Comparison of ENCODE assay signal across 22 mouse cellular contexts in the genomic region with DNA sequence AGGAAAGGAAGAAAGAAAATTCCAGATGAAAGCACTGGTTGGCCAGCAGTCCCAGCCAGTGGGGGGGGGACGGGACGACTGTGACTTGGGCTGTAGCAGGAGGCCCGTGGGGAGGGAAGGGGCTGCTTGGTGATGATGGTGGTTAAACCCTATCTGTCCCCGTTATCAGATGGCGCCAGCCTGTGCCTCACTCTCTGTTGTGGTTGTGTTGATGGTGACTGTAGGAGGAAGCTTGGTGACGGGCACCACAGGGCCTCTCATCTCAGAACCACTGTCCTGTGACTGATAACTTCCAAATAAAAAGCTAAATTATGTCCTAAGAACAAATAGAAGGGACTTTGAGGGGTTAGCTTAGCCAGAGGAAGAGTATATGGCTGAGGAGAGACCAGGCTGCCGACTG. TPM values are rescaled to one million over a fixed set of nuclear protein-coding genes. Genes with fewer than 3 reads are reported as not detected.
DNase-seq lines count a peak whose midpoint lies in the region; ATAC-seq and TF ChIP-seq lines count a peak whose summit lies in the region.
"Had no signal": no experiment of that assay in that cellular context is flagged by ENCODE, and none has a peak within 500 bp of the region (broad histone marks: within the 10 kb centered on the region; RNA-seq: fewer than 3 reads in every experiment).

No protein-coding gene starts in this region.

- no peaks in the 10 kb centered on the region for H3K9me3 ChIP-seq in ES-Bruce4 (replicated peaks; ENCODE audit: control insufficient read depth, insufficient read depth, low read length, poor library complexity, severe bottlenecking)
- no peaks in the 10 kb centered on the region for H3K9me3 ChIP-seq in heart, embryonic 10.5 days
- H3K9me3 ChIP-seq: limb, embryonic 13.5 days; midbrain, embryonic 10.5 days; neural tube, embryonic 13.5 days had no signal

- no peak overlapping the region for H3K9ac ChIP-seq in ES-Bruce4 (ENCODE audit: low read depth, poor library complexity, severe bottlenecking)
- no peak overlapping the region for H3K9ac ChIP-seq in heart, adult 2 months (ENCODE audit: low read depth, low read length)
- H3K9ac ChIP-seq: limb, embryonic 13.5 days; neural tube, embryonic 13.5 days had no signal

- H3K36me3 ChIP-seq in ES-Bruce4 (ENCODE audit: control insufficient read depth, insufficient read depth, low read length, poor library complexity, severe bottlenecking), result no peaks in the 10 kb centered on the region
- H3K36me3 ChIP-seq in heart, adult 2 months (ENCODE audit: control insufficient read depth, insufficient read depth, low read length), result no peaks in the 10 kb centered on the region
- no peaks in the 10 kb centered on the region for H3K36me3 ChIP-seq in heart, embryonic 10.5 days
- H3K36me3 ChIP-seq: limb, embryonic 13.5 days; midbrain, embryonic 10.5 days; neural tube, embryonic 13.5 days had no signal

- 18% methylated on average over 7 of the region's 7 CpGs for WGBS in bone marrow, adult 2 months
- WGBS in heart, adult 2 months, result 63% methylated on average over 7 of the region's 7 CpGs
- 57% methylated on average over 7 of the region's 7 CpGs for WGBS in heart, embryonic 10.5 days

- no peak for TF ChIP-seq CTCF in ES-Bruce4 (IDR thresholded peaks at IDR 0.05; ENCODE audit: low read depth, low read length)
- no peak for TF ChIP-seq CTCF in bone marrow, adult 2 months (IDR thresholded peaks at IDR 0.05; ENCODE audit: control insufficient read depth, insufficient read depth, low read length)
- no peak for TF ChIP-seq CTCF in heart, adult 2 months (IDR thresholded peaks at IDR 0.05)

- 0 out of 2 replicates have a peak overlapping the region, but pooled peaks have one; percentile 28 for H3K27ac ChIP-seq in ES-Bruce4 (ENCODE audit: insufficient read depth, low read length)
- H3K27ac ChIP-seq in bone marrow, adult 2 months (ENCODE audit: control insufficient read depth, insufficient read depth, low read depth, low read length, poor library complexity), result 0 out of 2 replicates have a peak overlapping the region, but pooled peaks have one; percentile 14
- H3K27ac ChIP-seq in heart, adult 2 months, result no peak overlapping the region
- no peak overlapping the region for H3K27ac ChIP-seq in heart, embryonic 10.5 days
- H3K27ac ChIP-seq: left cerebral cortex, adult 2 months; limb, embryonic 13.5 days; midbrain, embryonic 10.5 days; neural tube, embryonic 13.5 days had no signal

- H3K4me1 ChIP-seq in ES-Bruce4 (ENCODE audit: control insufficient read depth, insufficient read depth, low read length), result peaks cover 16% of the 10 kb centered on the region
- H3K4me1 ChIP-seq in bone marrow, adult 2 months (ENCODE audit: control insufficient read depth, insufficient read depth, low read length), result peaks cover 20% of the 10 kb centered on the region
- no peaks in the 10 kb centered on the region for H3K4me1 ChIP-seq in heart, adult 2 months (ENCODE audit: control insufficient read depth, insufficient read depth, low read length)
- peaks cover 40% of the 10 kb centered on the region for H3K4me1 ChIP-seq in heart, embryonic 10.5 days

- DNase-seq in liver, result peak; percentile 67
- DNase-seq in heart, adult 2 months, result no peak
- no peak for DNase-seq in heart, embryonic 10.5 days (ENCODE audit: low spot score)
- DNase-seq in spleen, adult 12 weeks (ENCODE audit: low spot score), result no peak
- DNase-seq in kidney, adult 9 months, result no peak
- DNase-seq: cerebellum, adult 2 months; gastrocnemius, postnatal 10 days; heart, postnatal 14 days; kidney, adult 18-20 months; kidney, postnatal 14 days; right cerebral cortex, postnatal 25 days had no signal

- peak; percentile 28; the same call in 1 of the 2 replicates for ATAC-seq in megakaryocyte, adult 5-6 weeks (ENCODE audit: poor library complexity, severe bottlenecking)
- ATAC-seq: hindbrain, embryonic 16.5 days; lung, postnatal 0 days had no signal

- H3K27me3 ChIP-seq in ES-Bruce4 (ENCODE audit: control insufficient read depth, insufficient read depth, low read length, poor library complexity, severe bottlenecking), result no peaks in the 10 kb centered on the region
- H3K27me3 ChIP-seq in heart, adult 2 months (ENCODE audit: control insufficient read depth, insufficient read depth, low read length), result no peaks in the 10 kb centered on the region
- H3K27me3 ChIP-seq in heart, embryonic 10.5 days (ENCODE audit: insufficient read depth, poor library complexity, severe bottlenecking), result no peaks in the 10 kb centered on the region
- H3K27me3 ChIP-seq: limb, embryonic 13.5 days; neural tube, embryonic 13.5 days had no signal

- H3K79me2 ChIP-seq in heart, adult 2 months (replicated peaks; ENCODE audit: control insufficient read depth, insufficient read depth, low read length), result no peaks in the 10 kb centered on the region

- TF ChIP-seq POLR2A in ES-Bruce4 (IDR thresholded peaks at IDR 0.05; ENCODE audit: insufficient read depth, low read length), result no peak
- TF ChIP-seq POLR2A in bone marrow, adult 2 months (IDR thresholded peaks at IDR 0.05; ENCODE audit: borderline replicate concordance, control insufficient read depth, low read depth, low read length), result no peak
- TF ChIP-seq POLR2A in heart, adult 2 months (IDR thresholded peaks at IDR 0.05; ENCODE audit: insufficient read depth, low read depth, low read length), result no peak

- no peak for TF ChIP-seq EP300 in ES-Bruce4 (IDR thresholded peaks at IDR 0.05; ENCODE audit: insufficient read depth, low read depth, low read length)
- no peak for TF ChIP-seq EP300 in heart, adult 2 months (IDR thresholded peaks at IDR 0.05; ENCODE audit: insufficient read depth, low read depth, low read length)

- intact Hi-C loops in heart, adult 2 months (cut with DNase I), result no loop called here

- no peak overlapping the region for H3K4me3 ChIP-seq in ES-Bruce4 (ENCODE audit: low read depth, low read length)
- H3K4me3 ChIP-seq in bone marrow, adult 2 months (replicated peaks; ENCODE audit: control insufficient read depth, low read depth, low read length), result no peak overlapping the region
- no peak overlapping the region for H3K4me3 ChIP-seq in heart, adult 2 months
- H3K4me3 ChIP-seq in heart, embryonic 10.5 days, result no peak overlapping the region
- H3K4me3 ChIP-seq: left cerebral cortex, adult 2 months; limb, embryonic 13.5 days; midbrain, embryonic 10.5 days; neural tube, embryonic 13.5 days had no signal

RNA-seq across cellular contexts. Expression of gene Ubxn11, which starts 3.7 kb away (rescaled TPM):
- polyA plus RNA-seq in ES-Bruce4 (2011; ENCODE audit: insufficient read depth, insufficient read length, low read depth, missing spikeins), result 10.4 and 11.6 TPM in 2 replicates
- polyA plus RNA-seq in bone marrow, adult 2 months (2011; ENCODE audit: insufficient read depth, insufficient read length, low replicate concordance, missing spikeins), result 3.3 and 13.7 TPM in 2 replicates
- total RNA-seq in megakaryocyte, adult 5-6 weeks (2015), result 0.89 and 1.8 TPM in 2 replicates
- total RNA-seq in megakaryocyte, adult 5-6 weeks (2017), result 1.7 and 2.9 TPM in 2 replicates
- 1 to 10 TPM; 1.6 to 2.1 TPM for total RNA-seq in heart, adult 2 months (2021)
- polyA plus RNA-seq in heart, adult 2 months (2012; rRNA removed), result 3.3 and 6.9 TPM in 2 replicates
- 2.6 and 2.9 TPM in 2 replicates for polyA plus RNA-seq in heart, embryonic 10.5 days (2016; fragmentation: Nextera tagmentation; extraction: Ambion mirVana)

RNA-seq across cellular contexts. Expression of gene Cd52, which starts 11.2 kb away (rescaled TPM):
- not detected in 2 replicates for polyA plus RNA-seq in ES-Bruce4 (2011; ENCODE audit: insufficient read depth, insufficient read length, low read depth, missing spikeins)
- 270 and 801 TPM in 2 replicates for polyA plus RNA-seq in bone marrow, adult 2 months (2011; ENCODE audit: insufficient read depth, insufficient read length, low replicate concordance, missing spikeins)
- total RNA-seq in megakaryocyte, adult 5-6 weeks (2015), result 2,426 and 2,524 TPM in 2 replicates
- 3,236 and 3,524 TPM in 2 replicates for total RNA-seq in megakaryocyte, adult 5-6 weeks (2017)
- total RNA-seq in heart, adult 2 months (2021), result 1 to 10 TPM; 4.1 to 5.8 TPM
- polyA plus RNA-seq in heart, adult 2 months (2012; rRNA removed), result 9.0 and 19.2 TPM in 2 replicates
- 1.7 and 4.2 TPM in 2 replicates for polyA plus RNA-seq in heart, embryonic 10.5 days (2016; fragmentation: Nextera tagmentation; extraction: Ambion mirVana)

RNA-seq across cellular contexts. Expression of gene Sh3bgrl3, which starts 22.5 kb away (rescaled TPM):
- polyA plus RNA-seq in ES-Bruce4 (2011; ENCODE audit: insufficient read depth, insufficient read length, low read depth, missing spikeins), result 105 and 106 TPM in 2 replicates
- 299 and 416 TPM in 2 replicates for polyA plus RNA-seq in bone marrow, adult 2 months (2011; ENCODE audit: insufficient read depth, insufficient read length, low replicate concordance, missing spikeins)
- total RNA-seq in megakaryocyte, adult 5-6 weeks (2015), result 1,305 and 1,385 TPM in 2 replicates
- 523 and 622 TPM in 2 replicates for total RNA-seq in megakaryocyte, adult 5-6 weeks (2017)
- 10 to 100 TPM; 34.3 to 45.7 TPM for total RNA-seq in heart, adult 2 months (2021)
- 98.9 and 139 TPM in 2 replicates for polyA plus RNA-seq in heart, adult 2 months (2012; rRNA removed)
- 188 and 243 TPM in 2 replicates for polyA plus RNA-seq in heart, embryonic 10.5 days (2016; fragmentation: Nextera tagmentation; extraction: Ambion mirVana)

RNA-seq across cellular contexts. Expression of gene Crybg2, which starts 45.5 kb away (rescaled TPM):
- polyA plus RNA-seq in ES-Bruce4 (2011; ENCODE audit: insufficient read depth, insufficient read length, low read depth, missing spikeins), result 19.2 and 26.1 TPM in 2 replicates
- 4.6 TPM in 1 of 2 replicates, not detected in the other for polyA plus RNA-seq in bone marrow, adult 2 months (2011; ENCODE audit: insufficient read depth, insufficient read length, low replicate concordance, missing spikeins)
- 1.1 and 1.9 TPM in 2 replicates for total RNA-seq in megakaryocyte, adult 5-6 weeks (2015)
- 0.04 and 0.15 TPM in 2 replicates for total RNA-seq in megakaryocyte, adult 5-6 weeks (2017)
- not detected for total RNA-seq in heart, adult 2 months (2021)
- polyA plus RNA-seq in heart, adult 2 months (2012; rRNA removed), result 0.49 TPM in 1 of 2 replicates, not detected in the other
- 0.78 and 2.7 TPM in 2 replicates for polyA plus RNA-seq in heart, embryonic 10.5 days (2016; fragmentation: Nextera tagmentation; extraction: Ambion mirVana)
- total RNA-seq: gastrocnemius, postnatal 10 days had no signal

RNA-seq across cellular contexts. Expression of gene Zfp683, which starts 52.5 kb away (rescaled TPM):
- not detected in 2 replicates for polyA plus RNA-seq in ES-Bruce4 (2011; ENCODE audit: insufficient read depth, insufficient read length, low read depth, missing spikeins)
- polyA plus RNA-seq in bone marrow, adult 2 months (2011; ENCODE audit: insufficient read depth, insufficient read length, low replicate concordance, missing spikeins), result 1.0 TPM in 1 of 2 replicates, not detected in the other
- 0.20 and 0.66 TPM in 2 replicates for total RNA-seq in megakaryocyte, adult 5-6 weeks (2015)
- total RNA-seq in megakaryocyte, adult 5-6 weeks (2017), result not detected in 2 replicates
- total RNA-seq in heart, adult 2 months (2021), result not detected
- polyA plus RNA-seq in heart, adult 2 months (2012; rRNA removed), result not detected in 2 replicates
- not detected in 2 replicates for polyA plus RNA-seq in heart, embryonic 10.5 days (2016; fragmentation: Nextera tagmentation; extraction: Ambion mirVana)
- total RNA-seq: gastrocnemius, postnatal 10 days; heart, postnatal 14 days; layer of hippocampus, adult 8-10 months; left cerebral cortex, adult 2 months had no signal
- polyA plus RNA-seq: cerebellum, adult 2 months; forebrain, embryonic 11.5 days; hindbrain, embryonic 16.5 days; limb, embryonic 13.5 days; lung, postnatal 0 days; midbrain, embryonic 10.5 days; neural tube, embryonic 13.5 days had no signal

Comparison
In these comparisons a context has a peak if more than half of its experiments do, and no peak if none do; other contexts are left out.
1. H3K27ac ChIP-seq: peak in ES-Bruce4 (single experiment) and bone marrow, adult 2 months (single experiment); none in heart, adult 2 months (single experiment) and heart, embryonic 10.5 days (single experiment).
2. RNA of gene Cd52, which starts 11.2 kb away (polyA plus RNA-seq): 270 to 801 TPM in bone marrow, adult 2 months; 9.0 to 19.2 TPM in heart, adult 2 months, 1.7 to 4.2 TPM in heart, embryonic 10.5 days and not detected in ES-Bruce4; every median in the first group is over 10 times any median in the second.